Mouse (Mus musculus): ENCODE results near the gene Igf1r. TPM values are rescaled to one million over a fixed set of nuclear protein-coding genes. Genes with fewer than 3 reads are reported as not detected.

The Igf1r gene
- total and polyA plus RNA-seq, 3 experiments: 5.6 to 14.4 (median 12.3) TPM

DNA sequence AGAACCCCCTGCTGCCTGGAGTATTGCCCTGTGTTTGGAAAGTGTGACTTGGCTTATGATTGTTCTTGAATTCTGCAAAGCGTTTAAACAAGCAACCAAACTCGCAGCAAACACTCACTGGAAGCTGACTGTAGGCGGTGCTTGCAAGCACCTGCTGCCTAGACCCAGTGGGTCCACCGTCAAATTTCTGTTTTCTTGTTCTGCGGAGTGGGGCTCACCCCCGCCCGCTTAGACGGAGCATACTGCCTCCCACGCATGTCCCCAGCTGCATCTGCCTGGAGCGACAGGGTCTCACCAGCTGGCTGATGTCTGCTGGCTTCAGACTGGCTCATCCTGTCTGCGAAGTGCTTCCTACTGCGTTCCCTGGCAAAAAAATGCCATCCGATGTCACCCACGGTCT, 311.9 kb downstream of the Igf1r start:
- H3K79me2 ChIP-seq (replicated peaks; ENCODE audit: control insufficient read depth, insufficient read depth, low read length): no peaks in the 10 kb centered on the region
- intact Hi-C loops (cut with DNase I): loop anchor here (5.0 kb wide), 2 partner anchors 37 to 38 kb away; no protein-coding TSS in a partner anchor
- WGBS: 9% methylated on average over 14 of the region's 14 CpGs
- H3K4me3 ChIP-seq: peak overlapping the region; percentile 52
- peak overlapping the region; percentile 55 for H3K27ac ChIP-seq
- no peaks in the 10 kb centered on the region for H3K36me3 ChIP-seq (ENCODE audit: control insufficient read depth, insufficient read depth, low read length)
- peak; percentile 47 to 49 for DNase-seq
- TF ChIP-seq EP300 (IDR thresholded peaks at IDR 0.05; ENCODE audit: insufficient read depth, low read depth, low read length) (no peak), CTCF (IDR thresholded peaks at IDR 0.05) (no peak), POLR2A (IDR thresholded peaks at IDR 0.05; ENCODE audit: insufficient read depth, low read depth, low read length) (no peak)
- no peaks in the 10 kb centered on the region for H3K27me3 ChIP-seq (ENCODE audit: control insufficient read depth, insufficient read depth, low read length)
- H3K4me1 ChIP-seq (ENCODE audit: control insufficient read depth, insufficient read depth, low read length): peaks cover 5% of the 10 kb centered on the region
- no peak overlapping the region for H3K9ac ChIP-seq (ENCODE audit: low read depth, low read length)

DNA sequence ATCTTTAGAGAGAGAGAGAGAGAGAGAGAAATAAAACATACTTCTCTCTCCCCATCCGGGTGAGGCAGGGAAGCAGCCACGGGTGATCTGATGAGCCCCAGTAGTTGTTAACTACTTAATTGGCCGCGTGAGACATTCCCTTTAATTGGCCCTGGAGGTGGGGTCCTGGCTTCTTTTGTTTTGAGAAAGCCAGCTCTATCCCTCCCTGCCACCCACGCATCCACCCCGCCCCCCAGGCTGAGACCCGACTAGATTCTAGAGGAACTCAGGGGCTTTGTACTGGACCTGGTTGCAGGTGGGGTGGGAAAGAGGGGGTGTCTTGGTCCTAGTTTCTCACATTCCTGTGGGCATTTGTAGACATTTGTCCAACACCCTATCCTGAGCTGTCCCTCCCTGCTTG, 312.8 kb downstream of the Igf1r start:
- WGBS: 70% methylated on average over 7 of the region's 7 CpGs
- no peaks in the 10 kb centered on the region for H3K36me3 ChIP-seq (ENCODE audit: control insufficient read depth, insufficient read depth, low read length)
- no peak overlapping the region for H3K4me3 ChIP-seq
- H3K27ac ChIP-seq: no peak overlapping the region
- no peak for DNase-seq
- intact Hi-C loops (cut with DNase I): no loop called here
- no peak for TF ChIP-seq POLR2A (IDR thresholded peaks at IDR 0.05; ENCODE audit: insufficient read depth, low read depth, low read length)
- no peak for TF ChIP-seq CTCF (IDR thresholded peaks at IDR 0.05)
- no peak for TF ChIP-seq EP300 (IDR thresholded peaks at IDR 0.05; ENCODE audit: insufficient read depth, low read depth, low read length)
- H3K79me2 ChIP-seq (replicated peaks; ENCODE audit: control insufficient read depth, insufficient read depth, low read length): no peaks in the 10 kb centered on the region
- H3K9ac ChIP-seq (ENCODE audit: low read depth, low read length): no peak overlapping the region
- peaks cover 5% of the 10 kb centered on the region for H3K4me1 ChIP-seq (ENCODE audit: control insufficient read depth, insufficient read depth, low read length)
- H3K27me3 ChIP-seq (ENCODE audit: control insufficient read depth, insufficient read depth, low read length): no peaks in the 10 kb centered on the region

DNA sequence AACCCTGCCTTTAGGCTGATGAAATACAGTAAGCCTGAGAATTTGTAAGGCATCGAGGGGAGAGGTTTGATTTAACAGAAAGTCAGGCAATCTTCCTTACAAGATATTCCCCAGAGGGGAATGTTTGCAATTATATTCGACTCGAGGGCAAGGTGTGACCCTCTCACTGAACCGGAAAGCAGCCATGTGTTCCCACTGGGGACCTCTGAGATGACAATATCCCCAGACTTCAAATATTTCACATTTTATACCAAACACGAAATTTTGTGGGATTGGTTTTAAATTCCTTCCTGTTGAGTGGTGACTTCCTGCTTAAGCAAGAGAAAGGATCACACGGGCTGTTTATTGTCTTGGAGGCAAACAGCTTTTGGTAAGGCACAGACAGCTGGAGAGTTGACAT, 314.1 kb downstream of the Igf1r start:
- no peaks in the 10 kb centered on the region for H3K36me3 ChIP-seq (ENCODE audit: control insufficient read depth, insufficient read depth, low read length)
- H3K4me3 ChIP-seq: no peak overlapping the region
- H3K4me1 ChIP-seq (ENCODE audit: control insufficient read depth, insufficient read depth, low read length): peaks cover 5% of the 10 kb centered on the region
- no peak for TF ChIP-seq CTCF (IDR thresholded peaks at IDR 0.05)
- TF ChIP-seq POLR2A (IDR thresholded peaks at IDR 0.05; ENCODE audit: insufficient read depth, low read depth, low read length): no peak
- no peak for TF ChIP-seq EP300 (IDR thresholded peaks at IDR 0.05; ENCODE audit: insufficient read depth, low read depth, low read length)
- no peaks in the 10 kb centered on the region for H3K27me3 ChIP-seq (ENCODE audit: control insufficient read depth, insufficient read depth, low read length)
- no peak for DNase-seq
- no peak overlapping the region for H3K27ac ChIP-seq
- intact Hi-C loops (cut with DNase I): no loop called here
- WGBS: 24% methylated on average over 6 of the region's 6 CpGs
- no peak overlapping the region for H3K9ac ChIP-seq (ENCODE audit: low read depth, low read length)
- H3K79me2 ChIP-seq (replicated peaks; ENCODE audit: control insufficient read depth, insufficient read depth, low read length): no peaks in the 10 kb centered on the region

DNA sequence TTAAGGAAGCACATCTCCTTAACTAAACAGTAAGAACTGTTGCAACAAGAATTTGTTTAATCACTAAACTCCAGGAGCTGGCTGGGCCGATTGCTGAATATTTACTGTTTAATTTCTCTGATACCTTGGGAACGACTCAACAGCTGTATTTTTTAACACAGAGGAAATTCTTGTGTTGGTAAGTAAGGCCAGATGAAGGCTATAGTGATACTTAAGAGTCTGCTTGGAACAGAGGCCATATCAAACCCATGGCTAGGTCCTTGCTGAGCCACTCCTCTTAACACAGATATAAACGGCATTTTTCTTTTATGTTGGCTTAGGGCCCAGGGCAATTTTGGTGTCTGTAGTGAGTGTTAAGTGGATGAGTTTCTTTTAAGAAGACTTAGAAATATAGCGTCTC, 317.9 kb downstream of the Igf1r start:
- DNase-seq: no peak
- H3K9ac ChIP-seq (ENCODE audit: low read depth, low read length): no peak overlapping the region
- 54% methylated on average over 4 of the region's 4 CpGs for WGBS
- H3K36me3 ChIP-seq (ENCODE audit: control insufficient read depth, insufficient read depth, low read length): no peaks in the 10 kb centered on the region
- TF ChIP-seq CTCF (IDR thresholded peaks at IDR 0.05): no peak
- TF ChIP-seq EP300 (IDR thresholded peaks at IDR 0.05; ENCODE audit: insufficient read depth, low read depth, low read length): no peak
- no peak for TF ChIP-seq POLR2A (IDR thresholded peaks at IDR 0.05; ENCODE audit: insufficient read depth, low read depth, low read length)
- no peaks in the 10 kb centered on the region for H3K27me3 ChIP-seq (ENCODE audit: control insufficient read depth, insufficient read depth, low read length)
- no peak overlapping the region for H3K4me3 ChIP-seq
- intact Hi-C loops (cut with DNase I): no loop called here
- H3K27ac ChIP-seq: no peak overlapping the region
- no peaks in the 10 kb centered on the region; the same call in 1 of the 2 replicates for H3K4me1 ChIP-seq (ENCODE audit: control insufficient read depth, insufficient read depth, low read length)
- no peaks in the 10 kb centered on the region for H3K79me2 ChIP-seq (replicated peaks; ENCODE audit: control insufficient read depth, insufficient read depth, low read length)

DNA sequence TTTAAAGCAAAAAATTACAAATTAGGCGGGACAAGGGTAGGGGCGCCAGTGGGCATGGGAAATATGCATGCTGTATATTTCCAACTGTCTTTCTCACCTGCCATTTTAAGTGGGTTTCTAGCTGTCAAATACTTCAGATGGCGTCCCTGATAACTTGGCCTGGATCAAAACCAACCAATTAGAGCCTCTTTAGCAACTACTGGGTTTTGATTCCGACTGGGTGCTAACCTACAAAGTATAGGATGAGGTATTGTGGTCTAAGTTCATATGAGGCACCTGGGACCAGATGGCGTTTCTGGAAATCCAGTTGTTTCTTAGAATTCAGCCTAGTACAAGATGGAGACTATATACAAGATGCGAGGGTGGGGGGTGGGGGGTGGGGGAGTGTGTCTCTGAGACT, 319.2 kb downstream of the Igf1r start:
- no peak for TF ChIP-seq CTCF (IDR thresholded peaks at IDR 0.05)
- no peak for DNase-seq
- intact Hi-C loops (cut with DNase I): no loop called here
- Histone ChIP-seq H3K4me3 (no peak overlapping the region), H3K4me1 (ENCODE audit: control insufficient read depth, insufficient read depth, low read length) (peaks cover 5% of the 10 kb centered on the region), H3K79me2 (replicated peaks; ENCODE audit: control insufficient read depth, insufficient read depth, low read length) (no peaks in the 10 kb centered on the region), H3K9ac (ENCODE audit: low read depth, low read length) (no peak overlapping the region), H3K36me3 (ENCODE audit: control insufficient read depth, insufficient read depth, low read length) (no peaks in the 10 kb centered on the region), H3K27me3 (ENCODE audit: control insufficient read depth, insufficient read depth, low read length) (peaks cover 8% of the 10 kb centered on the region), H3K27ac (no peak overlapping the region)
- 95% methylated on average over 6 of the region's 6 CpGs for WGBS

DNA sequence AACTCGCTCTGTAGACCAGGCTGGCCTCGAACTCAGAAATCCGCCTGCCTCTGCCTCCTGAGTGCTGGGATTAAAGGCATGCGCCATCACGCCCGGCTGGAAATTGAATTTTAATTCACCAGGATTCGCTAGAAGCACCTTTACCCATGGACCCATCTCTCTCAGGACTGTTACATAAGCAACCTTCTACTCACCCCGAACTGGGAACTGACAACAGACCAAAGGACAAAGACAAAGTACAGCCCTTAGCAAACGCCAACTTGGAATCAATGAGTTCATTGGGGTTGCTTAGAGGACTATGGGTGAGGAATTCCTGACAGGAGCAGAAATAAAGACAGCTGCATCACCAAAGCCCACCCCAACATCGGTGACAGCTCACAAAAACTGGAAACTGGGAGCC, 320.0 kb downstream of the Igf1r start:
- no peak overlapping the region for H3K27ac ChIP-seq

More for the DNA sequence above, 320.0 kb downstream of the Igf1r start:
- TF ChIP-seq CTCF (IDR thresholded peaks at IDR 0.05) (no peak), EP300 (IDR thresholded peaks at IDR 0.05; ENCODE audit: insufficient read depth, low read depth, low read length) (no peak), POLR2A (IDR thresholded peaks at IDR 0.05; ENCODE audit: insufficient read depth, low read depth, low read length) (no peak)
- no peak overlapping the region for H3K9ac ChIP-seq (ENCODE audit: low read depth, low read length)
- no peak for DNase-seq
- H3K36me3 ChIP-seq (ENCODE audit: control insufficient read depth, insufficient read depth, low read length): no peaks in the 10 kb centered on the region
- intact Hi-C loops (cut with DNase I): no loop called here
- 90% methylated on average over 10 of the region's 10 CpGs for WGBS
- peaks cover 8% of the 10 kb centered on the region for H3K27me3 ChIP-seq (ENCODE audit: control insufficient read depth, insufficient read depth, low read length)
- no peaks in the 10 kb centered on the region for H3K79me2 ChIP-seq (replicated peaks; ENCODE audit: control insufficient read depth, insufficient read depth, low read length)
- H3K4me1 ChIP-seq (ENCODE audit: control insufficient read depth, insufficient read depth, low read length): peaks cover 5% of the 10 kb centered on the region
- no peak overlapping the region for H3K4me3 ChIP-seq
